Mouse (Mus musculus): ENCODE measurements at regions not wholly inside any gene's neighbourhood (a gene's known extent, or its start where the extent isn't known, plus 50 kb on each side); places are given as distances from the start of the nearest gene placed in this dataset.

DNA sequence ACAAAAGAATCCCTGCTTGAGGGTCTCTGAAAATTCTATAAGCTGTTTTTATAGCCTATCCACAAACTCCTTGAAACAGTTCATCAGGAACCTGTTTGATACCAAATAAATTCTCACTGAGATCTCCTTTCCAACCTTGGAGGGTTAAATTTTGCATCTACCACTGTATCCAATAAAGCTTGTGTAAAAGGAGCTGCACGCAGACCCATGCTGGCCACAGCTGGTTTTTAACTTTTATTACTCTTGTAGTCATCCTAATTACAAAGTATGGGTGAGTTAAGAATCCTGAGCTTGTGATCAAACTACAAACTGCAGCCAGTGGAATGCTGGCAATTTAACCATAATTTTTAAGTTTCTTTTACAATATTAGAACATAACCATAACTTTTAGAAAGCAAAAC lies 59.0 kb upstream of the Ell2 start:
- no peak for DNase-seq (ENCODE audit: extremely low read depth, low read depth)

DNA sequence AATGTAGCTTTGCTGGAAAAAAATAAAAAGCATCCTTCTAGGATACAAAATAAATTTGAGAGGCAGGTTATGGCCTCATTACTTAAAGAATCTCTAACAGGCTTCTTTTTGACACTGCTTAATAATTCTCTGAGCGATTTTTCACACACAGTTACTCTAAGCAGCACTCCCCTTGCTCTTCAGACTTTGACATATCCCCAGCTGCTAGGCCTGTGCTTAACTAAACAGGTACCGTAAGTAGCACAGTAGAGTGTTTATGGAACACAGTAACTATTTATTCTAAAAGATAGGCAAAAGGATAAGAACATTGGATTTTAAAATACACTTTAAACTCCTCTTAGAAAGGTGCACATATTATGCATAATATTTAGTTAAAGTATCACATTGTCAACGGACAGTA lies 54.6 kb upstream of the Ell2 start:
- DNase-seq (ENCODE audit: extremely low read depth, low read depth), result no peak

DNA sequence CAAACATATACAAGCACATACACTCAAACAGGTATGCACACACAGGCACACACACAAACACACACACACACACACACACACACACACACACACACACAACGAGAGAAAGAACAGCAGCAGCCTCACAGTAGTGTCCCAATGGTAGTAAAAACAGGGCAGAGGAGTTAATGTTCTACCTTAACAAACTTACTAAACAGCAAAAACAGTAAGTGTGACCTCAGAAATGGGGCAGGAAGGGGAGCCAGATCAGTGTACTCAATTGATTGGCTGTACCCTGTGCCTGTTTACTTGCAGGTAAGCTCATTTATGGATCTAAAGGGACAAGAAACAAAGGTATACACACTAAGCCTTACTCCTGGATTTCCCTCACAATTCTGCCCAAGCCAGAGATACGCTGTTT lies 53.6 kb upstream of the Ell2 start:
- DNase-seq (ENCODE audit: extremely low read depth, low read depth), result no peak
